10 mouse cellular contexts compared by ENCODE assay signal in the genomic region with DNA sequence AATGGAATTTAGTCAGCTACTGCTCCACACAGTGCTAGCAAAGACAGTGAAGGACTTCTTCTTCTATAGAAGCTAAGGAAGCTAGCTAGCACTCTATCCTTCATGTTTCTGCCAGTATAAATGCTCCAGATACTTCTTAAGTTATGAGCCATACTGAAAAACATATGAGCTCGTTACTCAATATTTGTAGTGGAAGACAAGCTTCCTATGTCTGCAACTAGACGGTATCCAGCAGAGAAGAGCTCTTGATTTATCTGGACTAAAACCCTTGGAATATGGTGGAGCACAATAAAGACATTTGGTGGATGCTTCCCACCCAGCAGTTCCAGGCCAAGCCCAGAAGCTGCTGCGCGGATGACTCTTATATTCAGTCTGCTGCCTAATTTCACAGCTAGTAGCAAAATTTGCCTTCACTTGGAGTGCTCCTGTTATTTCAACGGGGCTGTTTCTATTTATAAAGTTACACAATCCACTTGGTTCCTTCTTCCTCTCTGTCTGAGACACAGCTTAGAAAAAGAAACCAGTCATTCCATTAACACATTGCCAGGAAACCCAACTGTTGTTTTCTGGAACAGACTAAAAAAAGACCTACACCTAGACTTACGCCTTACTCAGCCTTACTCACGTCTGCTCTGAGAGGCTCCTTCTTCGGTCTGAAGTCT.
DNase-seq lines count a peak whose midpoint lies in the region; ATAC-seq and TF ChIP-seq lines count a peak whose summit lies in the region.
"Had no signal": no experiment of that assay in that cellular context is flagged by ENCODE, and none has a peak within 500 bp of the region (broad histone marks: within the 10 kb centered on the region; RNA-seq: fewer than 3 reads in every experiment).

No protein-coding gene starts in this region.

- intact Hi-C loops in gastrocnemius, adult 2 months (cut with DNase I), result no loop called here

- ATAC-seq in hindbrain, embryonic 13.5 days (ENCODE audit: low FRiP score), result no peak
- ATAC-seq: forebrain, embryonic 15.5 days; inflammation-experienced regulatory T-cells, adult 6 months had no signal

- 83% methylated on average over 8 of the region's 8 CpGs for WGBS in hindbrain, embryonic 13.5 days

- TF ChIP-seq CTCF in gastrocnemius, adult 2 months (IDR thresholded peaks at IDR 0.05), result no peak

- no peaks in the 10 kb centered on the region for H3K36me3 ChIP-seq in hindbrain, embryonic 13.5 days
- H3K36me3 ChIP-seq: forebrain, embryonic 15.5 days had no signal

- H3K4me1 ChIP-seq in hindbrain, embryonic 13.5 days (replicated peaks), result no peaks in the 10 kb centered on the region
- H3K4me1 ChIP-seq: forebrain, embryonic 15.5 days had no signal

- H3K9ac ChIP-seq in hindbrain, embryonic 13.5 days, result no peak overlapping the region
- H3K9ac ChIP-seq: forebrain, embryonic 15.5 days had no signal

- no peaks in the 10 kb centered on the region for H3K27me3 ChIP-seq in hindbrain, embryonic 13.5 days
- H3K27me3 ChIP-seq: forebrain, embryonic 15.5 days had no signal

- peak overlapping the region; percentile 60 for H3K4me3 ChIP-seq in gastrocnemius, adult 2 months
- H3K4me3 ChIP-seq in hindbrain, embryonic 13.5 days, result no peak overlapping the region
- H3K4me3 ChIP-seq: forebrain, embryonic 15.5 days had no signal

- no peaks in the 10 kb centered on the region for H3K9me3 ChIP-seq in hindbrain, embryonic 13.5 days
- H3K9me3 ChIP-seq: forebrain, embryonic 15.5 days had no signal

- no peak overlapping the region for H3K4me2 ChIP-seq in hindbrain, embryonic 13.5 days
- H3K4me2 ChIP-seq: forebrain, embryonic 15.5 days had no signal

- no peak for DNase-seq in gastrocnemius, adult 2 months
- no peak for DNase-seq in gastrocnemius, postnatal 10 days
- DNase-seq in right cerebral cortex, adult 18-20 months, result peak; percentile 59
- no peak for DNase-seq in right cerebral cortex, postnatal 4 days
- DNase-seq in layer of hippocampus, postnatal 36 days, result peak; percentile 14
- DNase-seq in adrenal gland, postnatal 25 days, result no peak
- DNase-seq in yolk sac, embryonic 10.5 days (ENCODE audit: low spot score), result no peak

- peak overlapping the region; percentile 76 for H3K27ac ChIP-seq in gastrocnemius, adult 2 months
- H3K27ac ChIP-seq in hindbrain, embryonic 13.5 days, result no peak overlapping the region
- H3K27ac ChIP-seq: forebrain, embryonic 15.5 days had no signal

Comparison
In these comparisons a context has a peak if more than half of its experiments do, and no peak if none do; other contexts are left out.
1. DNase-seq: peak in right cerebral cortex, adult 18-20 months (single experiment) and layer of hippocampus, postnatal 36 days (2 of 2); none in gastrocnemius, adult 2 months (single experiment), gastrocnemius, postnatal 10 days (single experiment), right cerebral cortex, postnatal 4 days (single experiment), adrenal gland, postnatal 25 days (single experiment) and yolk sac, embryonic 10.5 days (single experiment).